Mouse (Mus musculus) 3T3-L1 (cell line): ENCODE results near the gene Rnase11.

Experiments used
- DNase-seq: peaks from one replicate; pipeline ENCODE4 v3.0.0-alpha.2; 2015; ENCODE audit warnings: low read depth, low spot score

Gene Rnase11

GRCm38 (mm10) chr14:51008781-51009180 is 41.2 kb downstream of the Rnase11 start:
- DNase-seq, result peak; percentile 61

GRCm38 (mm10) chr14:51007914-51008713 is 41.8 kb downstream of the Rnase11 start:
- peak; percentile 83 for DNase-seq

- DNase-seq, result peak; percentile 38
Observed at GRCm38 (mm10) chr14:51007152-51007801, 42.7 kb downstream of the Rnase11 start, which contains the start of gene Rnase10. Rnase10 (plus strand) TSS chr14:51007751.
